Mouse (Mus musculus) heart, embryonic 16.5 days (tissue): Measurements from ENCODE around the gene Fnbp1l. TPM values are rescaled to one million over a fixed set of nuclear protein-coding genes. Genes with fewer than 3 reads are reported as not detected.

Experiments used
- ATAC-seq: fragments of 200-750 bp; cut with Nextera tagmentation; replicated peaks from 2 replicates; pipeline ENCODE4 v1.8.0; 2017; ENCODE audit warnings: moderate number of reproducible peaks; ENCODE audit not compliant: insufficient read depth, low FRiP score; ENCODE audit errors: extremely low read depth
- H3K27ac ChIP-seq: fragments of 300-500 bp; sonication (generic); 2 replicates; pipeline ENCODE4 v1.5.1; 2014; ENCODE audit warnings: mild to moderate bottlenecking, low read length, control low read depth, moderate library complexity
- H3K27me3 ChIP-seq: fragments of 300-500 bp; sonication (generic); 2 replicates; pipeline ENCODE4 v1.6.1; 2014; ENCODE audit warnings: low read length, mixed read lengths; ENCODE audit not compliant: control insufficient read depth, insufficient read depth
- H3K36me3 ChIP-seq: fragments of 300-500 bp; sonication (generic); 2 replicates; pipeline ENCODE4 v1.6.1; 2014; ENCODE audit not compliant: control insufficient read depth, insufficient read depth
- H3K4me1 ChIP-seq: fragments of 300-500 bp; sonication (generic); 2 replicates; pipeline ENCODE4 v1.6.1; 2014; ENCODE audit warnings: low read length, mixed read lengths; ENCODE audit not compliant: control insufficient read depth, insufficient read depth
- H3K4me2 ChIP-seq: fragments of 300-500 bp; sonication (generic); 2 replicates; pipeline ENCODE4 v1.6.1; 2014; ENCODE audit warnings: low read depth, mild to moderate bottlenecking, control low read depth, low read length
- H3K4me3 ChIP-seq: fragments of 300-500 bp; sonication (generic); 2 replicates; pipeline ENCODE4 v1.5.1; 2014; ENCODE audit warnings: mild to moderate bottlenecking, control low read depth, low read length
- H3K9ac ChIP-seq: fragments of 300-500 bp; sonication (generic); 2 replicates; pipeline ENCODE4 v1.6.1; 2014; ENCODE audit warnings: low read length, control low read depth
- H3K9me3 ChIP-seq: fragments of 300-500 bp; sonication (generic); replicated peaks from 2 replicates; pipeline ENCODE4 v1.6.1; 2016; ENCODE audit warnings: low read length; ENCODE audit not compliant: control insufficient read depth
- WGBS: fragments of 180-500 bp; shearing (Covaris S2); extraction: QIAGEN DNeasy Blood & Tissue Kit; methylation state at CpG from one replicate; pipeline ENCODE4 v1.1.7; 2014; 5-methylcytosine and 5-hydroxymethylcytosine counted together
- microRNA-seq: library from miRNA; unstranded; fragments of <30 nt; microRNA quantifications from one replicate; pipeline ENCODE4, GENCODE M21; 2017
- polyA plus RNA-seq: library from polyadenylated mRNA; unstranded; fragments of >200 nt; fragmentation: Nextera tagmentation; extraction: Ambion mirVana; gene quantifications from 2 replicates; pipeline ENCODE4 v1.2.1, GENCODE M21; 2015

Fnbp1l gene
- polyA plus RNA-seq, 1 experiment from 2014 or later = 22.9 TPM

GRCm38 (mm10) chr3:122499647-122500046 is 119.9 kb downstream of the Fnbp1l start:
- no peak overlapping the region for H3K4me3 ChIP-seq
- H3K9ac ChIP-seq = no peak overlapping the region
- ATAC-seq = no peak
- WGBS = 82% methylated on average over 6 of the region's 6 CpGs
- peaks cover 2% of the 10 kb centered on the region; the same call in 1 of the 2 replicates for H3K4me1 ChIP-seq
- no peak overlapping the region for H3K4me2 ChIP-seq
- H3K36me3 ChIP-seq = no peaks in the 10 kb centered on the region
- no peak overlapping the region for H3K27ac ChIP-seq
- no peaks in the 10 kb centered on the region for H3K9me3 ChIP-seq
- H3K27me3 ChIP-seq = no peaks in the 10 kb centered on the region

- peaks cover 2% of the 10 kb centered on the region; the same call in 1 of the 2 replicates for H3K4me1 ChIP-seq
- no peak overlapping the region for H3K27ac ChIP-seq
- WGBS = 90% methylated on average over 7 of the region's 7 CpGs
- no peaks in the 10 kb centered on the region for H3K27me3 ChIP-seq
- no peak overlapping the region for H3K4me3 ChIP-seq
- H3K36me3 ChIP-seq = no peaks in the 10 kb centered on the region
- H3K4me2 ChIP-seq = no peak overlapping the region
- H3K9me3 ChIP-seq = no peaks in the 10 kb centered on the region
- H3K9ac ChIP-seq = no peak overlapping the region
- no peak for ATAC-seq
These were observed 121.0 kb downstream of the Fnbp1l start for GRCm38 (mm10) chr3:122498528-122498927.

GRCm38 (mm10) chr3:122497871-122498270 is 121.6 kb downstream of the Fnbp1l start:
- WGBS = 65% methylated on average over 6 of the region's 6 CpGs
- no peak for ATAC-seq
- Histone ChIP-seq H3K9ac (no peak overlapping the region), H3K9me3 (no peaks in the 10 kb centered on the region), H3K4me1 (peaks cover 2% of the 10 kb centered on the region; the same call in 1 of the 2 replicates), H3K27me3 (no peaks in the 10 kb centered on the region), H3K4me3 (no peak overlapping the region), H3K4me2 (no peak overlapping the region), H3K36me3 (no peaks in the 10 kb centered on the region), H3K27ac (no peak overlapping the region)

GRCm38 (mm10) chr3:122494764-122495163 is 124.8 kb downstream of the Fnbp1l start:
- Histone ChIP-seq H3K4me1 (peaks cover 2% of the 10 kb centered on the region; the same call in 1 of the 2 replicates), H3K27ac (no peak overlapping the region), H3K9ac (no peak overlapping the region), H3K9me3 (no peaks in the 10 kb centered on the region), H3K36me3 (no peaks in the 10 kb centered on the region), H3K27me3 (0 out of 2 replicates have a peak, but pooled peaks cover under 1% of the 10 kb centered on the region), H3K4me2 (no peak overlapping the region), H3K4me3 (no peak overlapping the region)
- WGBS = 73% methylated on average over 6 of the region's 6 CpGs
- no peak for ATAC-seq

- no peak overlapping the region for H3K4me2 ChIP-seq
- WGBS = 70% methylated on average over 21 of the region's 21 CpGs
- no peak for ATAC-seq
- no peaks in the 10 kb centered on the region for H3K9me3 ChIP-seq
- H3K4me1 ChIP-seq = peaks cover 2% of the 10 kb centered on the region; the same call in 1 of the 2 replicates
- H3K9ac ChIP-seq = no peak overlapping the region
- H3K27me3 ChIP-seq = 0 out of 2 replicates have a peak, but pooled peaks cover 3% of the 10 kb centered on the region
- no peak overlapping the region for H3K4me3 ChIP-seq
- H3K36me3 ChIP-seq = no peaks in the 10 kb centered on the region
- no peak overlapping the region for H3K27ac ChIP-seq
These were observed 126.5 kb downstream of the Fnbp1l start for GRCm38 (mm10) chr3:122492872-122493615.

GRCm38 (mm10) chr3:122492006-122492405 is 127.5 kb downstream of the Fnbp1l start:
- Histone ChIP-seq H3K36me3 (no peaks in the 10 kb centered on the region), H3K27me3 (0 out of 2 replicates have a peak, but pooled peaks cover 3% of the 10 kb centered on the region), H3K9ac (no peak overlapping the region), H3K4me2 (no peak overlapping the region), H3K27ac (no peak overlapping the region), H3K4me1 (no peaks in the 10 kb centered on the region), H3K4me3 (no peak overlapping the region), H3K9me3 (no peaks in the 10 kb centered on the region)
- ATAC-seq = no peak
- WGBS = 88% methylated on average over 3 of the region's 3 CpGs

- H3K9me3 ChIP-seq = no peaks in the 10 kb centered on the region
- H3K4me2 ChIP-seq = no peak overlapping the region
- H3K4me3 ChIP-seq = no peak overlapping the region
- H3K36me3 ChIP-seq = no peaks in the 10 kb centered on the region
- no peak for ATAC-seq
- WGBS = 40% methylated on average over 6 of the region's 6 CpGs
- no peak overlapping the region for H3K9ac ChIP-seq
- no peak overlapping the region for H3K27ac ChIP-seq
- H3K27me3 ChIP-seq = 0 out of 2 replicates have a peak, but pooled peaks cover 3% of the 10 kb centered on the region
- H3K4me1 ChIP-seq = no peaks in the 10 kb centered on the region
These were observed 128.9 kb downstream of the Fnbp1l start for GRCm38 (mm10) chr3:122490574-122490973.

Small RNA genes within 50 kb of the gene (microRNA-seq; reads per million reads assigned to microRNA genes)
- not detected for gene Mir7657

Other genes starting within 250 kb of the Fnbp1l start
- gene Pde5a, start 109.2 kb upstream of the Fnbp1l start, polyA plus RNA-seq = 2.3 and 3.8 TPM in 2 replicates